Mouse (Mus musculus): ENCODE data around the gene Ylpm1.

The Ylpm1 gene

GRCm38 (mm10) chr12:85108643-85109042 is 112.5 kb downstream of the Ylpm1 start:
- no peak for DNase-seq (ENCODE audit: inconsistent age in 2 of 2, low spot score in 1 of 2)

- DNase-seq (ENCODE audit: inconsistent age in 2 of 2, low spot score in 1 of 2) = no peak
These were observed 113.3 kb downstream of the Ylpm1 start for GRCm38 (mm10) chr12:85109426-85109825.

DNA sequence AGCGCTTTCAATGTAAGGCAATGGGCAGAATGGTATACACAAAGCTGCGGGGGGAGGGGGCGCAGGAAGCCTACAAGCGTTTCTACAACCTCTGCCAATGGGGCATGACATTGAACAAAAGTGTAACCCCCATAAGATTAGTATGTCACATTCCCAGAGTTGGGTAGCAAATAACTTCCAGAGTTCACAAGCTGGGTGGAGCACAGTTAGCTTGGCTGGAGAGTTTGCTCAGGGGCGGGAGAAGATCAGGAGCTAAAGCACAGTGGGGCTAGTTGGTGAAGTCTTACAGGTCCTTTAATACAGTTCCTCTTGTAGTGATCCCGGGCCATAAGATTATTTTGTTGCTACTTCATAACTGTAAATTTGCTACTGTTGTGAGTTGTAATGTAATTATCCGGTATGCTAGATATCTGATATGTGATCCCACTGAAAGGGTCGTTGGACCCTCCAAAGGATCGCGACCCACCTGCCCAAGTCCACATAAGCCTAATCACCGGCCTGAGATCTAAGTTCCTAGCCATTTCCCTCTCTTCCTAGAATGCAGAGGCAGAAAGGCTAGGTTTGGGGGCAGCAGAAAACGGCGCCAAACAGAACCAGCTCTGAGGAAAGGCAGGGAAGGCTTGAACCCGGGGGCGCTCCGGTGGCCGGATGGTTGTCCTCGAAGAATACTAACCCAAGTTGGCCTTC is 114.0 kb downstream of the Ylpm1 start:
- DNase-seq (ENCODE audit: inconsistent age in 2 of 2, low spot score in 1 of 2) = no peak

DNA sequence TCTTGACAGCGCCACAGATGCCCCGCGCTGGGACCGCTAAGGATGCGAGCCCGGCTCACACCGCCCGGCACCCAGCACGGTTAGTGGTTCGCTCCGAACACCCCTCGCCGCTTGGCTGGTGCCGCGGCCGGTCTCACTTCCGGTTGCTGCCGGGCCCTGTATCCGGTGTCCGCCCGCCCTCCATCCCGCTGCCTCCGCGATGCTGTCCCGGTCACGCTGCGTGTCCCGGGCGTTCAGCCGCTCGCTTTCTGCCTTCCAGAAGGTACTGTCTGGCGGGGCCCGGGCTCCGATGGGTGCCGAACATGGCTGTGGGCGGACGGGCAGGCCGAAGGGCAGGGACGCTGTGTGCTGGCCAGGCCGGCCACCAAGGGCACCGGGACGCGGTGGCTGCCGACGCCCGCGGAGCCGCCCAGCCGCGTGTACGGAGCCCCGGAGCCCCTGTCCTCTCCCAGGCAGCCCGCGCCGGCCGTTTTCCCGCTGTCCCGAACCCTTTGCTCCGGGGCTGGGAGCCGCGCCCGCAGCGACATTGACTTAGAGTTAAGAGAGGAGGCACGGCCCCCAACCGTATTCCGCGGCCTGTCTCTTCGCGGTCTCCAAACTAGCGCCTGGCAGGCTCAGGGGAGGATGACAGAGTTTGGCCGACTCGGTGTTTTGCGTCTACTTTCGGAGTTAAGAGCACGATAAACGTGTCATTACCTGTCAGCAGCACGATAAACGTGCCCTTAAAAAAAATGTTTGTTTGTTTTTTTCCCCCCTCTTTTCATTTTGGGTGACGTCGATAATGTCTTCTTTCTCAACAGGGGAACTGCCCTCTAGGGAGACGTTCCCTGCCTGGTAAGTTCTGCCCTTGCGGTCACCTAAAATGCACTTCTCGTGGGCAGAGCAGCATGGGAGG is 114.8 kb downstream of the Ylpm1 start, which contains the start of the genes Prox2 and Dlst:
Prox2 (minus strand) TSS at position 62 of the 895 bp plus-strand sequence.
Dlst (plus strand) TSS at position 136 of the 895 bp plus-strand sequence.
- peak; percentile 89 to 97 for DNase-seq (ENCODE audit: inconsistent age in 2 of 2, low spot score in 1 of 2)

DNA sequence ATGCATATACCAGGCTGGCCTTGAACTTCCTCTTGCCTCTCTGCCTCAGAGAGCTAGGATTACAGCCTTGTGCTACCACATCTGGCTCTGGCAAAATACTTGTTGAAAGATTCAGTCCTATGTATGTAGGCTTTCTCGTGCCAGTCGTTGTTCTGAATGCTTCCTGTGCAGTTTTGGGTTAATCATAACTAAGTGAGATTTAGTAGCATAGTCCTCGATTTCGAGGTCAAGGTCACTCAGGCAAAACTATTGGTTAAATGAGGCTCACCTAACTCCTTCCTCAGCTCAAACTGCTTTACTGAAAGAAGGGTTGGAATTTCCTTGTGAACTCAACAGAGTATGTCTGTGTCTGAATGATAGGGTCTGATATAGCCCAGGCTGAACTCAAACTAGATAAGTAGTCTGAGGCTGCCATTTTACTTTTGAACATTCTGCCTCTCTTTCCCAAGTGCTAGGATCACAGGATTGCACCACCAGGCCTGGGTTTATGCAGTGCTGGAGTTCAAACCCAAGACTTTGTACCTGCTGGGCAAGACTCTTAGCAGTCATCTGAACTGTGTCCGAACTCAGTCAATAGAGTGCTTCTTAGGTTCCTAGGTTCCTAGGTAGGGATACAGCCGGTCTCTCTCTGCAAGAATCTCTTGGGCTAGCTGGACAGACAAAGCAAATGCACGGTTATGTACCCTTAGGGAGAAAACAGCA is 116.6 kb downstream of the Ylpm1 start:
- peak in 1 of 2 experiments; percentile 64 for DNase-seq (ENCODE audit: inconsistent age in 2 of 2, low spot score in 1 of 2)

- no peak for DNase-seq (ENCODE audit: inconsistent age in 2 of 2, low spot score in 1 of 2)
These were observed 117.2 kb downstream of the Ylpm1 start for GRCm38 (mm10) chr12:85113337-85113736.

GRCm38 (mm10) chr12:85113917-85114316 is 117.8 kb downstream of the Ylpm1 start:
- DNase-seq (ENCODE audit: inconsistent age in 2 of 2, low spot score in 1 of 2) = no peak

GRCm38 (mm10) chr12:85115678-85116077 is 119.6 kb downstream of the Ylpm1 start:
- DNase-seq (ENCODE audit: inconsistent age in 2 of 2, low spot score in 1 of 2) = peak in 1 of 2 experiments; percentile 51
